Mouse (Mus musculus): ENCODE data around the gene Asic1.

GRCm38 (mm10) chr15:99728211-99728610, 58.0 kb downstream of the Asic1 start:
- TF ChIP-seq POLR2A (IDR thresholded peaks at IDR 0.05; ENCODE audit: insufficient read length, low read depth) = no peak
- no peak for TF ChIP-seq TCF12 (IDR thresholded peaks at IDR 0.05; ENCODE audit: insufficient read depth, poor library complexity, severe bottlenecking)
- TF ChIP-seq USF1 (IDR thresholded peaks at IDR 0.05; ENCODE audit: low read depth) = no peak
- TF ChIP-seq REST (IDR thresholded peaks at IDR 0.05; ENCODE audit: insufficient read depth, insufficient read length) = no peak
- no peak for TF ChIP-seq MYOG (IDR thresholded peaks at IDR 0.05; ENCODE audit: control insufficient read depth in 1 of 3, insufficient read depth in 1 of 3, insufficient read length in 2 of 3, low read depth in 2 of 3)

Data from myocyte (in vitro differentiated cells).